Mouse (Mus musculus): ENCODE data around the gene Smim27.
A peak's percentile ranks its signal among the peaks of the same experiment; 100 is the strongest.
"Not testable (repeated sequence)": the region's sequence is repeated elsewhere in the genome, so short reads cannot be mapped to it uniquely, and the experiment has no call there.

Gene Smim27

GRCm38 (mm10) chr4:40289046-40289445, 19.7 kb downstream of the Smim27 start:
- no peak for DNase-seq (ENCODE audit: low read depth, low spot score)
- Histone ChIP-seq H3K27me3 (ENCODE audit: control insufficient read depth, insufficient read depth, low read length, poor library complexity, severe bottlenecking) (no peaks in the 10 kb centered on the region), H3K36me3 (ENCODE audit: control insufficient read depth, insufficient read depth, low read length, poor library complexity, severe bottlenecking) (no peaks in the 10 kb centered on the region)

- not testable (repeated sequence) for DNase-seq (ENCODE audit: low read depth, low spot score)
These were observed 22.1 kb downstream of the Smim27 start for GRCm38 (mm10) chr4:40291511-40291910.

GRCm38 (mm10) chr4:40299169-40299568, 29.8 kb downstream of the Smim27 start:
- Histone ChIP-seq H3K27me3 (ENCODE audit: control insufficient read depth, insufficient read depth, low read length, poor library complexity, severe bottlenecking) (no peaks in the 10 kb centered on the region), H3K36me3 (ENCODE audit: control insufficient read depth, insufficient read depth, low read length, poor library complexity, severe bottlenecking) (no peaks in the 10 kb centered on the region)
- no peak for DNase-seq (ENCODE audit: low read depth, low spot score)

More at GRCm38 (mm10) chr4:40291511-40291910, 22.1 kb downstream of the Smim27 start:
- not testable (repeated sequence) for H3K36me3 ChIP-seq (ENCODE audit: control insufficient read depth, insufficient read depth, low read length, poor library complexity, severe bottlenecking); H3K27me3 ChIP-seq (ENCODE audit: control insufficient read depth, insufficient read depth, low read length, poor library complexity, severe bottlenecking)

- peak; percentile 64 for DNase-seq (ENCODE audit: low read depth, low spot score)
These were observed 31.9 kb downstream of the Smim27 start for GRCm38 (mm10) chr4:40301076-40301789.

GRCm38 (mm10) chr4:40302445-40303125, 33.2 kb downstream of the Smim27 start:
- DNase-seq (ENCODE audit: low read depth, low spot score) = no peak
- Histone ChIP-seq H3K27me3 (ENCODE audit: control insufficient read depth, insufficient read depth, low read length, poor library complexity, severe bottlenecking) (no peaks in the 10 kb centered on the region), H3K36me3 (ENCODE audit: control insufficient read depth, insufficient read depth, low read length, poor library complexity, severe bottlenecking) (no peaks in the 10 kb centered on the region)

More at GRCm38 (mm10) chr4:40301076-40301789, 31.9 kb downstream of the Smim27 start:
- no peaks in the 10 kb centered on the region for H3K36me3 ChIP-seq (ENCODE audit: control insufficient read depth, insufficient read depth, low read length, poor library complexity, severe bottlenecking)
- no peaks in the 10 kb centered on the region for H3K27me3 ChIP-seq (ENCODE audit: control insufficient read depth, insufficient read depth, low read length, poor library complexity, severe bottlenecking)

GRCm38 (mm10) chr4:40309682-40310081, 40.3 kb downstream of the Smim27 start:
- DNase-seq (ENCODE audit: low read depth, low spot score) = no peak
- no peaks in the 10 kb centered on the region; the same call in 1 of the 2 replicates for H3K27me3 ChIP-seq (ENCODE audit: control insufficient read depth, insufficient read depth, low read length, poor library complexity, severe bottlenecking)
- no peaks in the 10 kb centered on the region for H3K36me3 ChIP-seq (ENCODE audit: control insufficient read depth, insufficient read depth, low read length, poor library complexity, severe bottlenecking)

- H3K27me3 ChIP-seq (ENCODE audit: control insufficient read depth, insufficient read depth, low read length, poor library complexity, severe bottlenecking) = no peaks in the 10 kb centered on the region; the same call in 1 of the 2 replicates
These were observed 41.5 kb downstream of the Smim27 start for GRCm38 (mm10) chr4:40310796-40311383.

GRCm38 (mm10) chr4:40312213-40312612, 42.8 kb downstream of the Smim27 start:
- H3K36me3 ChIP-seq (ENCODE audit: control insufficient read depth, insufficient read depth, low read length, poor library complexity, severe bottlenecking) = no peaks in the 10 kb centered on the region
- DNase-seq (ENCODE audit: low read depth, low spot score) = no peak
- H3K27me3 ChIP-seq (ENCODE audit: control insufficient read depth, insufficient read depth, low read length, poor library complexity, severe bottlenecking) = no peaks in the 10 kb centered on the region; the same call in 1 of the 2 replicates

More at GRCm38 (mm10) chr4:40310796-40311383, 41.5 kb downstream of the Smim27 start:
- H3K36me3 ChIP-seq (ENCODE audit: control insufficient read depth, insufficient read depth, low read length, poor library complexity, severe bottlenecking) = no peaks in the 10 kb centered on the region
- DNase-seq (ENCODE audit: low read depth, low spot score) = no peak

GRCm38 (mm10) chr4:40313026-40313425, 43.6 kb downstream of the Smim27 start:
- no peaks in the 10 kb centered on the region for H3K36me3 ChIP-seq (ENCODE audit: control insufficient read depth, insufficient read depth, low read length, poor library complexity, severe bottlenecking)
- no peaks in the 10 kb centered on the region for H3K27me3 ChIP-seq (ENCODE audit: control insufficient read depth, insufficient read depth, low read length, poor library complexity, severe bottlenecking)
- DNase-seq (ENCODE audit: low read depth, low spot score) = peak; percentile 79

GRCm38 (mm10) chr4:40317404-40317803, 48.0 kb downstream of the Smim27 start:
- DNase-seq (ENCODE audit: low read depth, low spot score) = no peak
- Histone ChIP-seq H3K27me3 (ENCODE audit: control insufficient read depth, insufficient read depth, low read length, poor library complexity, severe bottlenecking) (no peaks in the 10 kb centered on the region), H3K36me3 (ENCODE audit: control insufficient read depth, insufficient read depth, low read length, poor library complexity, severe bottlenecking) (no peaks in the 10 kb centered on the region)
